Mouse (Mus musculus) adrenal gland, adult 18-20 months (tissue): ENCODE measurements around the gene Pum1. TPM values are rescaled to one million over a fixed set of nuclear protein-coding genes. Genes with fewer than 3 reads are reported as not detected.

Experiments used
- DNase-seq, 2 experiments: peaks; one replicate each; pipeline ENCODE4 v3.0.0; 2021 to 2022; ENCODE audit warnings: low spot score in 2 of 2
- total RNA-seq, 2 experiments: library from RNA; stranded (reverse); gene quantifications; 1 replicate in 1 of 2; 2 replicates in 1 of 2; pipeline ENCODE4 v1.2.3; 2021

The Pum1 gene
- total RNA-seq, 2 experiments from 2014 or later = 68.9 to 79.0 TPM

DNA sequence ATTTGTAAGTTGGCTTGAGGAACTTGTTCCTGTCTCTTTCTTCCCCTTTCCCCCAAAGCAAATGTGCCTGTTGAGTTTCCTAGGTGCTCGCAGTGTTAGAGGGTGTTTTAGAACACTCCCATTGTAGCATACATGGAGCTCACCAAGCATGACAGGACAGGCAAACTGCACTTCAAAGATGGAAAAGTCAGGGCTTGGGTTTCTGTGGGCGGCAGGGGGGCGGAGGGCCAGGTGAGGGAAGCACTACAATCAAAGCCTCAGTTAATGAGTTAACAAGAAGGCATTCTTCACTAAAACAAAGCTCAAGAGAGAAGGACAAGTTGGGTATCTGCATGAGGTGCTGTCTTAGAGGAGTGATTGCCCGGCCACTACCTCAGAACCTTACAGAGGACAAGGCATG, 56.2 kb downstream of the Pum1 start:
- DNase-seq = no peak

DNA sequence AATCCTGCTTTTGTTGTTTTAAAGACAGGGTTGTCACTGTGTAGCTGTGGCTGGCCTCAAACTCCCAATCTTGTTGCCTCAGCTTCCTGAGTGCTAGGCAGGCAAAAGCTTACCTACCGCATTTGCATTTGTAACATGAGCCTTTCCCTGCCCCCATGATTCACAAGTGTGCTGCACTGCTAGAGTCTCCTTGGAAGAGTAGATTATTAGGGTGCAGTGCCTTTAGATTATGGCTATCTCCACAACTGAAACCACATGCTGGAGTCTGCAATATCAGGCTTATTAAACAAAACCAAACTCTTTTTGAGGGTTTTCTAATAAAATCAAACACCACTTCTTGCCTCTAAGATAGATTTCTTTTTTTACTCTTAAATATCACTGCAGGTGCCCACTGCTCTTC, 59.5 kb downstream of the Pum1 start:
- DNase-seq = no peak

DNA sequence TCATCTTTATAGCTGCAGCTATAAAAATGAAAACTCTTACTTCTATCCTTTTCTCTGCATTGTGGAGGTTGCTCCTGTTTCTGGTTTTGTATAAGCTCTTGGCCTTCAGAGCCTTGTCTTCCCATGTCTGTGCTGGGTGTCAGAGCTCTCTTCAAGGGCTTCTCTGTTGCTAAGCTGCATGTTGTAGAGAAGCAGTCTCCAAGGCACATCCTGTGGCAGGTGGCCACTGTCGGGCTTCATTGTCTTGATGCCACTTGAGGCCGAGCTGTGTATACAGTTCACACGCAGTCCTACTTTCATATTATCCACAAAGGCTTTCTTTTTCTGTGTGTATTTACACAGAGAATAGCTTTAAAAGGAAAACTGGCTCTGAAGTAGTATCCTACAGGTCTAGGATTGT, 63.0 kb downstream of the Pum1 start:
- DNase-seq = no peak

DNA sequence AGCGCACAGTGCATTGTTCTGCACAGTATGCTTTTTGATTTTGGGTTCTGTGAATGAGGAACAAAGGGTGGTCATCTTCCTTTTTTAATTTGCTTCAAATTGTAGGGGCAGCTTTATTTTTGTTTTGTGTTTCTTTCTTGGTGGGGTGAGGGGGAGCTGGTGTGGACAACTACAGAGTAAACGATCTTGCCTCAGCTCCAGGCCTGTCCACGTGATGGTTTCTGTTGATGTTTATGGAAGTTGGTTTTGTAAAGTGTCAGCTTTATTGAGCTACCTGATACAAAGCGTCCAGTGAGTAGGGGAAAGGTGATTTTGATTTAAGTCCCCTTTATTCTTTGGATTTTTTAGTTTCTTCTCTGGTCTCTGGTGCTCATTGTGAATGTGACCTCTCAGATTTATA, 72.8 kb downstream of the Pum1 start:
- no peak for DNase-seq

DNA sequence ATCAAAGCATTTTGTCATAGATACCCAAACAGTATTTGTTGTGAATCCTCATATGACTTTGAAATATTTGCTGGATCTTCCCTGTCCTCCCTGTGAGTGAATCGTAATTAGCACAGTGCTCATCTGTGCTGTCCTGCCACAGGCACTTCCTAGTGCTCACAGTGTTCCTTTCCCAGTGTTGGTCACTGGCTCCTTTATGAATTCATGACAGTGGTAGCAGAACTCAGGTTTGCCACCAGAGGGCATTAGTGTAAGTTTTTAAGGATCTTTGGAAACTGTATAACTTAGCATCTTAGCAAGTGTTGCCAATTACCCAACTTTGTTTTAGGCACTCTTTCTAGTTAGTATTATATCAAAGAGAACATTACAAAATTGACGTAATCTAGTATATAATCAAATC, 75.4 kb downstream of the Pum1 start:
- peak; percentile 34 to 35 for DNase-seq

GRCm38 (mm10) chr4:130744058-130744457, 80.9 kb downstream of the Pum1 start:
- DNase-seq = no peak

DNA sequence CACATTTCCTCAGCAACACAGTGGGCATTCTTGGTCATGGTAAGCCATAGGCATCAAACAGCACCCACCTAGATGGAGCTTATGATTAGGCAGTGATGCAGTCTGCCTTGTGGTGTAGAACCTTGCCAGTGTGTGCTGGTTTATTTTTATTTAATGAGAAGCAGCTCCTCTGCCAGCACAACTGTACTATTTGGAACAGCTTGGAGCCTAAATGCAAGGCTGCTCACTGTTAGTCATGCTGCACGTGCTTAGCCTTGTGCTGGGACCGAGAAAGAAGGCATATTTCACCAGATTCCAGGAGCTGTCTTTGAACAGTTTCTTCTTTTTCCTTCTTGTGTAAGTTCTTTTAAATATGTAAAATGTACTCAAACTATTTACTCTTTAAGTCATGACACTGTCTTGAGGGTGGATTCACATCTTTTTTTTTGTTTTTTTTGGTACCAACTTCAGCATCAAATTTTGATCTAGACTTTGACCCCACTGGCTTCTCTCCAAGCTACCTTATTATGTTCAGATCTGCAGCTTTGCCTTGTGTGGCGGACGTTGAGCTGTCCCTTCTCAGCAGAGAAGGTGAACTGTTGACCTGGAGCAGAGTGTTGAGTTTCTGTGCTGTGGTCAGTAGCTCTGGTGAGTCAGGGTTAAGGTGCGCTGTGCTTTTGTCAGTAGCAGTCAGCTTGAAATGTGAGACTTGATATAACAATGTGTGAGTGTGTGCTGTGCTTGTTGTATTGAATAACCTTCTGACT, 82.6 kb downstream of the Pum1 start:
- DNase-seq = peak; percentile 37 to 46

DNA sequence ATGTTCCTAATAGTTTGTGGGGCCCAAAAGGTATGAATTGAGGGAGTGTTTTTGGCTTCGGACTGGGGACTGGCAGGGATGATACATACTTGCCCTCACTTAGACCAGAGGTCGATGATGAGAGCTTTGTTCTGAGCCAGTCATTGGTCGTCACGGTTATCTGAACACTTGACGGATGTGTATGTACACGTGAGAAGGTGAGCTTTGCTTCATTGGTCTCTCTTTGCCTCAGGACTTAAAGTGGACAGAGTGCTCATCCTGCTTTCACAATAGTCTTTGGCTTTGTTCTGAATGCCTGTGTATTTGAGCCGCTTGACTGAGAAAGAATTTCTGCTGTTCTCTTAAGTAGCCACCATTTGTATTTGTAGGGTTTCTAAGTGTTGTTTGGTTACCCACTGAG, 86.4 kb downstream of the Pum1 start:
- peak in 1 of 2 experiments; percentile 2 for DNase-seq

GRCm38 (mm10) chr4:130751966-130752365, 88.8 kb downstream of the Pum1 start:
- DNase-seq = no peak

DNA sequence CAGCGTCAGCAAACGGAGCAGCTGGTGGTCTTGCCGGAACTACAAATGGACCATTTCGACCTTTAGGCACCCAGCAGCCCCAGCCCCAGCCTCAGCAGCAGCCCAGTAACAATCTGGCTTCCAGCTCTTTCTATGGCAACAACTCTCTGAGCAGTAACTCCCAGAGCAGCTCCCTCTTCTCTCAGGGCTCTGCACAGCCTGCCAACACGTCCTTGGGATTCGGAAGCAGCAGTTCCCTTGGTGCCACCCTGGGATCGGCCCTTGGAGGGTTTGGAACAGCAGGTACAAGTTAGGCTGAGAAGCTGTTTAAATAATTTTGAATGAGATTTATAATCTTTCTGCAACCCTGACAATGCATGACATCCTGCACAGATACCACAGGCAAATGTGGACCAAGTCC, 89.5 kb downstream of the Pum1 start:
- no peak for DNase-seq

- no peak for DNase-seq
Measured at GRCm38 (mm10) chr4:130753755-130754154, 90.6 kb downstream of the Pum1 start.

DNA sequence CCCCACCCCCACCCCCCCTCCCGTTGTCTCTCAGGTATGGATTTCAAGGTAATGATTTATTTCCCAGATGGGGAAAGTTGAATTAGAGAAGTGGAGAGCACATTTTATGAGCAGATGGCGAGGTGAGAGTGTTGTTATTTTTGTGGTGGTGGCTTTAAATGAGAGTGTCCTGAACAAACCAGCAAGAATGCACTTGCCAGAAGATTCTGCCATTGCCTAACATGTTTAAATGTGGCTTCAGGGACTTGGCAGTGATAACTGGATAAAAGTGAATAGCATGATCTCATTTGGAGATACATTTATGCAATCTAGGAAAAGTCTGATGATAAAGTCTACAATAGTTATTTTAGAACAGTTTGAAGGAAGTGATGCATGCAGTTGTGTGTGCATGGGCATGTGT, 91.7 kb downstream of the Pum1 start:
- DNase-seq = no peak

GRCm38 (mm10) chr4:130759875-130760274, 96.8 kb downstream of the Pum1 start:
- no peak for DNase-seq

DNA sequence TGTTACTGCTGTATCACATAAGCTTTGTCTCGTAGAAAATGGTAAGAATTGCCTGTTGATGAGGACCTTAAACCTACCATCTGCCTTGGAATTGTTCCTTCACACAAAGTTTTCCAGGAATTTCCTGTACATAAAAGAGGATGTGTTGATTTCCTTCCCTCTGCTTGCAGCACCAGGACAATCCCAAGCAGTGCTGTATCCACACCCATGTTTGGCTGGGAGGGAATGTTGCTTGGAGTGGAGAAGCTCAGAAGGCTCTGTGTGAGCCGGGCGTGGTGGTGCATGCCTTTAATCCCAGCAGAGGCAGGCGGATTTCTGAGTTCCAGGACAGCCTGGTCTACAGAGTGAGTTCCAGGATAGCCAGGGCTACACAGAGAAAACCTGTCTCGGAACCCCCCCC, 98.7 kb downstream of the Pum1 start:
- no peak for DNase-seq

DNA sequence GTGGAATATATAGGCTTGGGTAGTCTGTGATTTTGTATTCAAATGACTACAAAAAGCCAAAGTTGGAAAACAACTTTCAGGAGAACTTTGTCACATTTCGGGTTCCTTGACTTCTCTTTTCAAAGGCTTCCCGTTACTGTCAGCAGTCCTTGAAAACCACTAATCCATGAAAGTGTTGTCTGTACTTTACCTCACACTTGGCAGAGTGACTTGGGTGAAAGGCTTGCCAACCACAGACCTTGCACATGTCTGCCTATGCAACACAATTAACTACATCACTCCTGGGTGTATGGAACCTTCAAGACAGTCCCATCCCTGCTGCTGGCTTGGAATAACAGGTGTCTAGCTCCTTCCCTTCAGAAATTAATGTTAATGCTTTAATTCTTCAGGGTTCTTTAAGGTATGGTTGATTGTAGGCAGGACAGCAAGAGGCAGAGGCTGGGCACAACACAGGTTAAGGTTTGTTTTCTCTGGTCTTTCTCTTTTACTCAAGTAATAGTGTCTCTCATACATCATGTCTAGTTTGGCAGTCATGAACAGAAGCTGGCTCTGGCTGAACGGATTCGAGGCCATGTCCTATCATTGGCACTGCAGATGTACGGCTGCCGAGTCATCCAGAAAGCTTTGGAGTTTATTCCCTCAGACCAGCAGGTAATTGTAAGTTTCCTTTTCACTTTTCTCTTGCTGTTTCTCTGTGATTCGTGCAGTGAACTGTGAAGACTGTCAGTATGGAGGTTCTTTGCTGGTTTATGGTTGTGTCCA, 102.5 kb downstream of the Pum1 start:
- no peak for DNase-seq

GRCm38 (mm10) chr4:130766387-130766786, 103.3 kb downstream of the Pum1 start:
- no peak for DNase-seq

GRCm38 (mm10) chr4:130766926-130767325, 103.8 kb downstream of the Pum1 start:
- DNase-seq = peak in 1 of 2 experiments; percentile 29

DNA sequence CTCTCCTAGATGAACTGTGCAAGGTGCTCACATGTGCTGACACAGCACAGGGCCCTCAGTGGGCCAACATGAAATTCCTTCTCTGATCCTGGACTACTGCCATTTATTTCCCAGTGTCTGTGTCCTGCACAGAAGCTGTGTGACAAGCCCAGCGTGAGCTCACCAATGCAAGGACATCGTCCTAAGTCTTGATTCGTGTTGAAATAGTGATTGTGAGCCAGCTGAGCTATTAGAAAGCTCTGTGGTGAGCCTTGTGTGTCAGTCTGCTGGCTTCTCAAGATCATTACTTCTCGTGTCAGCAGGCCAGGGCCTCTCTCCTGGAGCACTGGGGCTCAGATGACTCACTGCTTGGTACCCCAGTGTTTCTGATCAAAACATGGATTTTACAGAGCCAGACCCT, 110.8 kb downstream of the Pum1 start:
- DNase-seq = no peak

- no peak for DNase-seq
Measured at GRCm38 (mm10) chr4:130774822-130775221, 111.7 kb downstream of the Pum1 start.

DNA sequence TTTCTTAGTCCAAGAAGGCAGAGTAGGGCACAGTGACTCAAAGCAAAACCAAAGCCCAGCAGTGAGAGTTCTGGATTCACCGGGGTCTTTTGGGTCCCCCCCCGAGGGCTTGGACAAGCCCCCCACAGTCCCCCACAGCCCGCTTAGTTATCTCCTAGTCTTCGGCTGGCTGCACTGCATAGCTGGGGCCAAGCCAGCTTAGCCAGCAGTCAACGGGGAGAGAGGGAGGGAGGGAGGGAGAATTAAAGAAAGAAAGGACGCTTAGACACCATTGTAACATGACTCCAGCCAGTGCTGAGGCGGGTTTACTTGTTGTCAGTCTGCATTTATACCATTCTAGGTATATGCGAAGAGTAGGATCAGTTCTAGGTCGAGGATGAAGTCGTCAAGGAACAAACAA, 114.5 kb downstream of the Pum1 start:
- no peak for DNase-seq

GRCm38 (mm10) chr4:130779037-130779436, 115.9 kb downstream of the Pum1 start:
- no peak for DNase-seq

DNA sequence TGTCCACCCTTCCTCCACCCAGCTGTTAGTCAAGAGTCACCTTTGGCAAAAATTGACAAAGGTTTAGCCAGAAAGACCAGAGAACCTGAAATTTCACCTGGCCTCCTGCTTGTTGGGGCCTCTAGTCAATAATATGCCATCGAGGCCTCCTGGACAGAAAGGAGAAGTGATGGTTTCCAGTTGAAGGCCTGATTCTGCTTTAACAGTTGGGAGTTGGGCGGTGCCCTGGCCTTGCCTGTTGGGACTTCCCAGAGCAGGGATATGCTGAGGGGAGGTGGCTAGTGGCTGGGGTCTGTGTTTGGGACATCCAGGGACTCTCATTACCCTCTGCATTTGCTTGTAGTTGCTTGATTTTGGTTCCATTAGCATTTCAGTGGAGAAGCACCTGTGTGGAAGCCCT, 119.4 kb downstream of the Pum1 start:
- no peak for DNase-seq

DNA sequence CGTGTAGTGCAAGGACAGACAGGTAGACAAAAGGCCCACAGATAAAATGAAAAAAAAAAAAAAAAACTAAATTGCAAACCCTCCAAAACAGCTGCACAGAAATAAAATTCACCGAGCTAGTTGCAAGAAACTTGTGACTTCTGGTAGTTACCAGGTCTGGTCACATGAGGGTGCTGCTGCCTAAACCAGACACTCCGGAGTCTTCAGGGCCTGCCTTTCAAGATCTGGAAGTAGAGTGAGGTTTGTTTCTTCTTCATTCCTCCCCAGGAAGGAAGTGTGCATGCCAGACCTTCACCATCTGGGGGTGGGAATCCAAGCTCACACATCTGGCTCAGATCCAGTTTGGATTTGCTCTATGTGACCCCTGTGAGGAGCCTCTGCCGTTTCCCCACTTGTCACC, 121.6 kb downstream of the Pum1 start:
- no peak for DNase-seq
